Mouse (Mus musculus) midbrain, embryonic 16.5 days (tissue): ENCODE results near the gene Rps21. TPM values are rescaled to one million over a fixed set of nuclear protein-coding genes. Genes with fewer than 3 reads are reported as not detected.

ENCODE experiments used
- ATAC-seq: fragments of 200-750 bp; cut with Nextera tagmentation; 2 replicates; pipeline ENCODE4 v1.8.0; 2017; ENCODE audit warnings: moderate TSS enrichment
- H3K27ac ChIP-seq: fragments of 300-500 bp; sonication (generic); 2 replicates; pipeline ENCODE4 v1.5.1; 2014; ENCODE audit warnings: mild to moderate bottlenecking, low read length, mixed read lengths
- H3K27me3 ChIP-seq: fragments of 300-500 bp; sonication (generic); 2 replicates; pipeline ENCODE4 v1.6.1; 2014; ENCODE audit warnings: low read depth, low read length, mixed read lengths; ENCODE audit not compliant: control insufficient read depth, insufficient read depth
- H3K36me3 ChIP-seq: fragments of 300-500 bp; sonication (generic); 2 replicates; pipeline ENCODE4 v1.6.1; 2014; ENCODE audit warnings: mild to moderate bottlenecking, low read length, moderate library complexity, mixed read lengths; ENCODE audit not compliant: control insufficient read depth, insufficient read depth
- H3K4me1 ChIP-seq: fragments of 300-500 bp; sonication (generic); 2 replicates; pipeline ENCODE4 v1.6.1; 2014; ENCODE audit warnings: mild to moderate bottlenecking, low read length, mixed read lengths; ENCODE audit not compliant: control insufficient read depth, insufficient read depth
- H3K4me2 ChIP-seq: fragments of 300-500 bp; sonication (generic); 2 replicates; pipeline ENCODE4 v1.6.1; 2014; ENCODE audit warnings: mild to moderate bottlenecking, low read length, mixed read lengths
- H3K4me3 ChIP-seq: fragments of 300-500 bp; sonication (generic); 2 replicates; pipeline ENCODE4 v1.5.1; 2014; ENCODE audit warnings: low read depth, mild to moderate bottlenecking, low read length, moderate library complexity, mixed read lengths
- H3K9ac ChIP-seq: fragments of 300-500 bp; sonication (generic); 2 replicates; pipeline ENCODE4 v1.6.1; 2014; ENCODE audit warnings: low read depth, low read length, mixed read lengths
- H3K9me3 ChIP-seq: fragments of 300-500 bp; sonication (generic); replicated peaks from 2 replicates; pipeline ENCODE4 v1.6.1; 2014; ENCODE audit warnings: mild to moderate bottlenecking, low read length, mixed read lengths; ENCODE audit not compliant: control insufficient read depth, poor library complexity, severe bottlenecking
- WGBS: fragments of 180-500 bp; shearing (Covaris S2); extraction: QIAGEN DNeasy Blood & Tissue Kit; methylation state at CpG from one replicate; pipeline ENCODE4 v1.1.7; 2014; 5-methylcytosine and 5-hydroxymethylcytosine counted together
- microRNA-seq: library from miRNA; unstranded; fragments of <30 nt; microRNA quantifications from one replicate; pipeline ENCODE4, GENCODE M21; 2017
- polyA plus RNA-seq: library from polyadenylated mRNA; unstranded; fragments of >200 nt; fragmentation: Nextera tagmentation; extraction: Ambion mirVana; gene quantifications from 2 replicates; pipeline ENCODE4 v1.2.1, GENCODE M21; 2015

Gene Rps21
- polyA plus RNA-seq, 1 experiment from 2014 or later: 295 TPM

DNA sequence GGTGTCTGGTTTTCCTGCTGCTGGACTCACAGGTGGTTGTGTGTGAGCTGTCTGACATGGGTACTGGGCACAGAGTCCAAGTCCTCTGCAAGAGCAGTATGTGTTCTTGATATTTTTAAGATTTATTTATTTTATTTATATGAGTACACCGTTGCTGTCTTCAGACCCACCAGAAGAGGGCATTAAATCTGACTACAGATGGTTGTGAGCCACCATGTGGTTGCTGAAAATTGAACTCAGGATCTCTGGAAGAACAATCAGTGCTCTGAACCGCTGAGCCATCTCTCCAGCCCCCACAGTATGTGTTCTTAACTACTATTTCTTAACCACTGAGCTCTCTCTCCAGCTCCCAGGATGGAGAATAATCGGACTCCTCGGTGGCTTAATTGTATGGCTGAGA lies 45.0 kb downstream of the Rps21 start:
- Histone ChIP-seq H3K4me1 (no peaks in the 10 kb centered on the region), H3K27me3 (no peaks in the 10 kb centered on the region), H3K9me3 (no peaks in the 10 kb centered on the region; the same call in 1 of the 2 replicates), H3K36me3 (no peaks in the 10 kb centered on the region), H3K27ac (no peak overlapping the region), H3K4me2 (no peak overlapping the region), H3K9ac (no peak overlapping the region), H3K4me3 (no peak overlapping the region)
- ATAC-seq: no peak
- 80% methylated on average over 4 of the region's 4 CpGs for WGBS

- H3K4me1 ChIP-seq: no peaks in the 10 kb centered on the region
- 86% methylated on average over 12 of the region's 12 CpGs for WGBS
- no peak overlapping the region for H3K27ac ChIP-seq
- ATAC-seq: no peak
- H3K9ac ChIP-seq: no peak overlapping the region
- no peaks in the 10 kb centered on the region for H3K27me3 ChIP-seq
- H3K36me3 ChIP-seq: no peaks in the 10 kb centered on the region
- H3K9me3 ChIP-seq: no peaks in the 10 kb centered on the region; the same call in 1 of the 2 replicates
- no peak overlapping the region for H3K4me3 ChIP-seq
- no peak overlapping the region for H3K4me2 ChIP-seq
Measured at GRCm38 (mm10) chr2:180303468-180303867, 46.3 kb downstream of the Rps21 start.

DNA sequence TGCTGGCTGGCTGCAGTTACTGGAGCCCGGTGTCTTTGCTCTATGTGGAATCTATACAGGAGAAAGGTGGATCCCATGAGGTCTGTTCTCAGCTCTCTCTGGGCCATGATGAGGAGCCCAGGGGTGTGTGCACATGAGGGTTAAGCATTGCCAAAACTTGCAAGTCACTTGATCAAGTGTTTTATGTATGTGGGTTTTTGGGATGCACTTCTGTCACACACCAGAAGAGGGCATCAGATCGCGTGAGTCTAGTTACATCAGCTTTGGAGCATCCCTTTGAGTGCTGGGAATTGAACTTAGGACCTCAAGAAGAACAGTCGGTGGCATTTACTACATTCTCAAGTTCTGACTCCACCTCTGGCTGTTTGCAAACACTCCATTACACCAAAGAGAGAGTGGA lies 47.4 kb downstream of the Rps21 start:
- Histone ChIP-seq H3K36me3 (no peaks in the 10 kb centered on the region), H3K4me3 (no peak overlapping the region), H3K4me1 (no peaks in the 10 kb centered on the region), H3K27me3 (no peaks in the 10 kb centered on the region), H3K4me2 (no peak overlapping the region), H3K27ac (no peak overlapping the region), H3K9ac (no peak overlapping the region), H3K9me3 (no peaks in the 10 kb centered on the region; the same call in 1 of the 2 replicates)
- 62% methylated on average over 4 of the region's 4 CpGs for WGBS
- ATAC-seq: no peak

DNA sequence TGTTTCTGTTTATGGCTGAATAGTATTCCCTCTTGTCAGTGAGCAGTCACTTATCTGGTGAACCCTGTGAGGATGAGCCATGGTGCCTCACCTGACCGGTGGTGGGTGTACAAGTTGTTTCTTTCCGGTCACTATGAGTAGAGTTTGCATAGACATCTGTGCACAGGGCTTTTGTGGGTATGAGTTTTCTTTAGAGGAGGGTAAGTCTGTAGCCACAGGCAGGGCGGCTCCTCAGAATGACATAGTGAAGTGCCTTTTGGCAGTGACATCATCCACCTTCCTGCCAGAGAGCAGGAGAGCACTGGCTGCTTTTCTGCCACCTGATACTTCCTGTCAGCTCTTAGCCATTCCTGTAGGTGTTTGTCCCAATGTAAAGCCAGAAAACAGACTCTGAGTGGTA lies 48.3 kb downstream of the Rps21 start:
- H3K4me2 ChIP-seq: no peak overlapping the region
- H3K27me3 ChIP-seq: no peaks in the 10 kb centered on the region
- H3K4me1 ChIP-seq: no peaks in the 10 kb centered on the region
- WGBS: 84% methylated on average over 3 of the region's 3 CpGs
- no peak overlapping the region for H3K4me3 ChIP-seq
- no peak overlapping the region for H3K9ac ChIP-seq
- ATAC-seq: no peak
- H3K9me3 ChIP-seq: no peaks in the 10 kb centered on the region; the same call in 1 of the 2 replicates
- H3K36me3 ChIP-seq: no peaks in the 10 kb centered on the region
- no peak overlapping the region for H3K27ac ChIP-seq

DNA sequence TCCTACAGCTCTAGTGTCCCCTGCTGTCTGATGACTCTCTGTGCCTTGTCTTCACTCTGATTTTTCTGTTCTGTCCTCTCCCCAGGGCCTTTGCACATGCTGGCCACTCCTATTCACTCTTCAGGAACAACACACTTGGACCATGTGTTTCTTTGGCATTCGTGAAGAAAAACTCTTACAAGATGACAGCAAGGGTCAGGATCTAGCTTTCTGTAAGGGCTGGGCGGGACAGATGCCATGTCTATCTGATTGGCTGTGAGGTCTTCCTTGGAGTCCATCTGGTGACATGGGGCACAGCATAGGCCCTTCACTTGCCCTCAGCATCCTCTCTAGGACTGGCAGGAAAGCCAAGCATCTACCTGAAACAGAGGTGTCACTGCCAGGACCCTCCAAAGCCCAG lies 48.8 kb downstream of the Rps21 start:
- no peaks in the 10 kb centered on the region for H3K27me3 ChIP-seq
- no peak overlapping the region for H3K9ac ChIP-seq
- no peak overlapping the region for H3K4me2 ChIP-seq
- no peak overlapping the region for H3K4me3 ChIP-seq
- H3K9me3 ChIP-seq: no peaks in the 10 kb centered on the region; the same call in 1 of the 2 replicates
- WGBS: 82% methylated on average over 2 of the region's 2 CpGs
- H3K4me1 ChIP-seq: no peaks in the 10 kb centered on the region
- no peak for ATAC-seq
- H3K27ac ChIP-seq: no peak overlapping the region
- no peaks in the 10 kb centered on the region for H3K36me3 ChIP-seq

DNA sequence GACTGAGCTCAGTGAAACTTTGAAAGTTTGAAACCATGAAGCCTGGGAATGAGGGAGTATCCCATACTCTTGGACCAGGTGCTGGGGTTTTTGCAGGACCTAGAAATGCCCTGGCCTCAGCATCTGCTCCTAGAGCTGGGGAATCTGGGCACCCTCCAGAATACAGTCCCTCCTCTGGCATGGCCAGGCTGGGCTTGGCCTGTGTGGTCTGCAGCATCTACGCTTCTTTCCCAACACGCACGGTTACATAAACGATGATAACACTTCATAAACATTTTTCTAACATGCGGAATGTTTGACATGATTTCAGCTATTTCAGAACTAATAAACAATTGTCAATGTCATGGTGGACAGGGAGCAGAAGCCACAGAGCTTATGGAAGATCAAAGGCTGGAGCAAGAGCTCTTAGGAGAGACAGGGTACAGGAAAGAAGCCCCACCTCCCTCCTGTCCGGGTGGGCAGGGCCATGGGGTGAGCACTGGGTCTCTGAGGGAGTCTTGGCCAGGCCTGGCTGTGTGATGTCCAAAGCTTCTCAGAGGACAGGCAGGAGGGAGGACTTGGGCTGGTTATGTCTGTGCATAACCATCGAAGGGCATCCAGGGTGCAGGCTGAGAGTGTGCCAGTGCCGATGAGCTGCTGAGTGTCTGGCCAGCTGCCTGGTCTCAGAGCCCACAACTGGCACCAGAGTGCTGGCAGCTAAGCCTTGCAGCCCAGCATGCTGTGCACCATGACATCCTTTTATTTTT lies 49.4 kb downstream of the Rps21 start:
- Histone ChIP-seq H3K36me3 (no peaks in the 10 kb centered on the region), H3K27ac (no peak overlapping the region), H3K4me2 (no peak overlapping the region), H3K4me3 (no peak overlapping the region), H3K9me3 (no peaks in the 10 kb centered on the region; the same call in 1 of the 2 replicates), H3K27me3 (no peaks in the 10 kb centered on the region), H3K9ac (no peak overlapping the region), H3K4me1 (no peaks in the 10 kb centered on the region)
- no peak for ATAC-seq
- WGBS: 85% methylated on average over 8 of the region's 8 CpGs

- H3K4me3 ChIP-seq: no peak overlapping the region
- no peak overlapping the region for H3K9ac ChIP-seq
- no peak overlapping the region for H3K27ac ChIP-seq
- no peaks in the 10 kb centered on the region for H3K4me1 ChIP-seq
- WGBS: 62% methylated on average over 2 of the region's 2 CpGs
- H3K36me3 ChIP-seq: no peaks in the 10 kb centered on the region
- no peaks in the 10 kb centered on the region for H3K27me3 ChIP-seq
- no peaks in the 10 kb centered on the region; the same call in 1 of the 2 replicates for H3K9me3 ChIP-seq
- H3K4me2 ChIP-seq: no peak overlapping the region
- ATAC-seq: no peak
Measured at GRCm38 (mm10) chr2:180307680-180308079, 50.5 kb downstream of the Rps21 start.

Small RNAs within 50 kb of the gene (microRNA-seq; reads per million reads assigned to microRNA genes)
- not detected for gene Mir3091

Other genes starting within 250 kb of the Rps21 start
- gene Lsm14b, start 232.4 kb upstream of the Rps21 start, polyA plus RNA-seq: 21.0 and 22.4 TPM in 2 replicates
- 504 and 541 TPM in 2 replicates for gene Psma7, start 214.9 kb upstream of the Rps21 start, polyA plus RNA-seq
- gene Ss18l1, start 214.9 kb upstream of the Rps21 start, polyA plus RNA-seq: 70.4 and 74.3 TPM in 2 replicates
- 34.9 and 35.7 TPM in 2 replicates for gene Mtg2, start 186.8 kb upstream of the Rps21 start, polyA plus RNA-seq
- gene Hrh3, start 152.9 kb upstream of the Rps21 start, polyA plus RNA-seq: 3.3 TPM in 2 replicates
- 75.5 and 76.1 TPM in 2 replicates for gene Osbpl2, start 138.1 kb upstream of the Rps21 start, polyA plus RNA-seq
- gene Adrm1, start 85.9 kb upstream of the Rps21 start, polyA plus RNA-seq: 201 and 206 TPM in 2 replicates
- gene Lama5, start 31.5 kb upstream of the Rps21 start, polyA plus RNA-seq: 1.6 and 2.6 TPM in 2 replicates
- gene Cables2, start 16.1 kb downstream of the Rps21 start, polyA plus RNA-seq: 24.2 and 25.6 TPM in 2 replicates
- gene Rbbp8nl, start 32.5 kb downstream of the Rps21 start, polyA plus RNA-seq: not detected in 2 replicates
- not detected in 2 replicates for gene Gata5, start 77.3 kb downstream of the Rps21 start, polyA plus RNA-seq
- gene Slco4a1, start 198.9 kb downstream of the Rps21 start, polyA plus RNA-seq: 1.7 and 2.4 TPM in 2 replicates
- 2.7 and 3.3 TPM in 2 replicates for gene Ntsr1, start 242.6 kb downstream of the Rps21 start, polyA plus RNA-seq